Mouse (Mus musculus) cortical plate, adult 2 months (tissue): ENCODE measurements around the gene Crybb2.

ENCODE experiments used
- CTCF ChIP-seq: fragments of 200-500 bp; IDR thresholded peaks from 2 replicates; pipeline ENCODE4 v1.5.1; 2011; ENCODE audit warnings: mild to moderate bottlenecking, control low read depth, low read length; ENCODE audit not compliant: insufficient read depth; ENCODE audit errors: extremely low read depth
- POLR2A ChIP-seq: fragments of 200-500 bp; IDR thresholded peaks from 2 replicates; pipeline ENCODE4 v1.6.1; 2011; ENCODE audit warnings: mild to moderate bottlenecking, low read length, control low read depth; ENCODE audit not compliant: insufficient read depth; ENCODE audit errors: extremely low read depth

GRCm38 (mm10) chr5:113113120-113113519 is 43.2 kb upstream of the Crybb2 start:
- TF ChIP-seq CTCF: no peak
- TF ChIP-seq POLR2A: no peak
